Comparison of ENCODE assay signal across 8 mouse cellular contexts in the genomic region with DNA sequence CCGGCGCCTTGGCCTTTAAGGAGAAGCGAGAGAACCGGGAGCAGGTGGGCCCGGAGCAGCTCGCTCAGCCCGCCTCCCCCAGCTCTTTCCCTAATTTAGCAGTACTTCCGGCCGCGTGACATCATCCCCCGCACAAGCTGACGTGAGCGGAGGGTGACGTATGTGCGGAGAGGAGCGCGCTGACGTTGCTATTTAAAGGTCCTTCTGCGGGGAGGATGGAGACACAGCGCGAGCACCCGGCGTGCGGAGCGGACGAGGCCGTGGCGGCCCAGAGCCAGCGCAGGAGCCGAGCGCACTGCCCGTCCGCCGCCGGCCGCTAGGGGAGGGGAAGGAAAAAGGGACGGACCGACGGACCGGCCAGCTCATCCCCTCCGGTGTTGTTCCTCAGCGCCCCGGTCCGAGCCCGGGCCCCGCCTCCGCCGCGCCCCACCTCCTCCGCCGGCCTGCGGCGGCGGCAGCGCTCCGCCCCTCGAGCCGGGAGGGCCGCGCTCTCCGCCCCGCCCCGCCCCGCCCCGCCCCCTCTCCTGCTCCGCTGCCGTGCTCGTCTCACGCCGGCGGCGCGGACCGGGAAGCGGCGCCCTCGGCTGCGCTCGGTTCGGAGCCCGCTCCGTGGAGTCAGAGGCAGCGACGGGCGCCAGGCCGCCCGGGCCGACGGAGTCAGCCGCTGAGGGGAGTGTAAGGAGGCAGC. TPM values are rescaled to one million over a fixed set of nuclear protein-coding genes. Genes with fewer than 3 reads are reported as not detected.
DNase-seq lines count a peak whose midpoint lies in the region; ATAC-seq and TF ChIP-seq lines count a peak whose summit lies in the region.

No protein-coding gene starts in this region.

- H3K9me3 ChIP-seq in hindbrain, postnatal 0 days (ENCODE audit: low read length) = no peaks in the 10 kb centered on the region

- under 1% methylated on average over 63 of the region's 90 CpGs for WGBS in hindbrain, postnatal 0 days

- H3K4me2 ChIP-seq in hindbrain, postnatal 0 days (ENCODE audit: low read depth, low read length) = peak overlapping the region; percentile 79

- peaks cover 10% of the 10 kb centered on the region; the same call in 1 of the 2 replicates for H3K4me1 ChIP-seq in hindbrain, postnatal 0 days (ENCODE audit: insufficient read depth, low read length)

- H3K4me3 ChIP-seq in gastrocnemius, adult 2 months = peak overlapping the region; percentile 84
- H3K4me3 ChIP-seq in hindbrain, postnatal 0 days (ENCODE audit: low read length) = peak overlapping the region; percentile 94
- peak overlapping the region; percentile 97 for H3K4me3 ChIP-seq in left cerebral cortex, adult 2 months

- peak overlapping the region; percentile 94 for H3K27ac ChIP-seq in gastrocnemius, adult 2 months
- peak overlapping the region; percentile 96 for H3K27ac ChIP-seq in hindbrain, postnatal 0 days
- peak overlapping the region; percentile 98 for H3K27ac ChIP-seq in left cerebral cortex, adult 2 months

- no peaks in the 10 kb centered on the region for H3K36me3 ChIP-seq in hindbrain, postnatal 0 days (ENCODE audit: insufficient read depth, low read length)

- H3K27me3 ChIP-seq in hindbrain, postnatal 0 days (ENCODE audit: insufficient read depth, low read length) = no peaks in the 10 kb centered on the region

- intact Hi-C loops in gastrocnemius, adult 2 months (cut with DNase I) = loop anchor here (2.0 to 10.0 kb wide), 4 partner anchors 51 to 319 kb away; no protein-coding TSS in a partner anchor
- intact Hi-C loops in left cerebral cortex, adult 2 months (cut with DNase I) = loop anchor here (1.0 to 5.0 kb wide), 9 partner anchors 61 to 545 kb away; partner anchors contain the start of gene Jmy

- ATAC-seq in common myeloid progenitor, adult 5-6 weeks (replicated peaks; ENCODE audit: low read depth, poor library complexity, severe bottlenecking) = peak; percentile 91
- peak; percentile 99 for ATAC-seq in hindbrain, postnatal 0 days
- peak; percentile 83 for ATAC-seq in megakaryocyte, adult 5-6 weeks (ENCODE audit: poor library complexity, severe bottlenecking)

- DNase-seq in ZHBTc4 (ENCODE audit: low read depth, low spot score) = peak; percentile 97
- peak; percentile 97 for DNase-seq in gastrocnemius, adult 2 months
- DNase-seq in hindbrain, postnatal 0 days (ENCODE audit: low spot score) = peak; percentile 97
- DNase-seq in left cerebral cortex, adult 2 months (ENCODE audit: extremely low spot score in 1 of 2, low spot score in 2 of 2) = peak; percentile 97 to 98
- DNase-seq in right cerebral cortex, adult 2 months (ENCODE audit: low spot score in 2 of 2) = peak; percentile 99
- peak; percentile 95 for DNase-seq in urinary bladder, postnatal 14 days (ENCODE audit: low spot score)

- TF ChIP-seq CTCF in gastrocnemius, adult 2 months (IDR thresholded peaks at IDR 0.05) = peak; percentile 72
- TF ChIP-seq CTCF in hindbrain, postnatal 0 days (IDR thresholded peaks at IDR 0.05; ENCODE audit: low read depth) = peak; percentile 43
- TF ChIP-seq CTCF in left cerebral cortex, adult 2 months (IDR thresholded peaks at IDR 0.05) = peak; percentile 59

- H3K9ac ChIP-seq in hindbrain, postnatal 0 days (replicated peaks; ENCODE audit: low read length) = peak overlapping the region; percentile 90

RNA-seq across cellular contexts. Expression of gene Homer1, which starts 4.3 kb away (rescaled TPM):
- total RNA-seq in common myeloid progenitor, adult 5-6 weeks (2017) = 7.6 and 9.3 TPM in 2 replicates
- total RNA-seq in gastrocnemius, adult 2 months (2021) = 100 to 1,000 TPM in 1 of 2 experiments, 10 to 100 TPM in 1; 97.0 to 104 TPM
- total RNA-seq in hindbrain, postnatal 0 days (2014; rRNA removed) = 58.2 and 63.7 TPM in 2 replicates
- 9.8 and 10.0 TPM in 2 replicates for polyA plus RNA-seq in hindbrain, postnatal 0 days (2015; fragmentation: Nextera tagmentation; extraction: Ambion mirVana)
- total RNA-seq in left cerebral cortex, adult 2 months (2021) = 100 to 1,000 TPM; 381 to 464 TPM
- total RNA-seq in megakaryocyte, adult 5-6 weeks (2015) = 17.8 and 18.8 TPM in 2 replicates
- 20.5 and 26.8 TPM in 2 replicates for total RNA-seq in megakaryocyte, adult 5-6 weeks (2017)

Comparison
In these comparisons a context has a peak if more than half of its experiments do, and no peak if none do; other contexts are left out.
1. Peak in every context shown above with its lines: DNase-seq, ATAC-seq, H3K4me3 ChIP-seq and H3K27ac ChIP-seq.